In genomic region chr2:125221673-125222072, GRCm38 (mm10) we compare ENCODE assay signal across 34 mouse cellular contexts.
"Had no signal": no experiment of that assay in that cellular context is flagged by ENCODE, and none has a peak within 500 bp of the region (broad histone marks: within the 10 kb centered on the region; RNA-seq: fewer than 3 reads in every experiment).

No protein-coding gene starts in this region.

- H3K4me2 ChIP-seq: heart, embryonic 11.5 days; heart, embryonic 12.5 days; heart, embryonic 13.5 days; heart, embryonic 15.5 days; hindbrain, embryonic 12.5 days; hindbrain, embryonic 13.5 days; hindbrain, embryonic 14.5 days; hindbrain, embryonic 15.5 days; intestine, embryonic 15.5 days; kidney, embryonic 15.5 days had no signal

- DNase-seq: heart, postnatal 10 days; heart, postnatal 14 days; heart, postnatal 36 days; heart, postnatal 4 days; kidney, adult 11 months; kidney, adult 18-20 months; kidney, adult 2 months; kidney, adult 8-10 months; kidney, adult 9 months; kidney, postnatal 10 days; kidney, postnatal 14 days; kidney, postnatal 25 days; kidney, postnatal 36 days; layer of hippocampus, adult 9-11 months; layer of hippocampus, postnatal 36 days had no signal

- H3K36me3 ChIP-seq: heart, embryonic 10.5 days; heart, embryonic 12.5 days; heart, embryonic 13.5 days; heart, embryonic 15.5 days; hindbrain, embryonic 10.5 days; hindbrain, embryonic 12.5 days; hindbrain, embryonic 13.5 days; hindbrain, embryonic 15.5 days; intestine, embryonic 15.5 days; kidney, embryonic 15.5 days had no signal

- H3K27ac ChIP-seq: heart, embryonic 10.5 days; heart, embryonic 13.5 days; heart, embryonic 15.5 days; hindbrain, embryonic 10.5 days; hindbrain, embryonic 12.5 days; hindbrain, embryonic 13.5 days; hindbrain, embryonic 14.5 days; hindbrain, embryonic 15.5 days; hindbrain, postnatal 0 days; intestine, embryonic 15.5 days; kidney, embryonic 15.5 days; kidney, postnatal 0 days; layer of hippocampus, adult 2 months had no signal

- H3K4me3 ChIP-seq: heart, embryonic 10.5 days; heart, embryonic 12.5 days; heart, embryonic 13.5 days; heart, embryonic 15.5 days; hindbrain, embryonic 10.5 days; hindbrain, embryonic 12.5 days; hindbrain, embryonic 13.5 days; hindbrain, embryonic 15.5 days; intestine, embryonic 15.5 days; kidney, embryonic 15.5 days; layer of hippocampus, adult 2 months had no signal

- H3K9me3 ChIP-seq: heart, embryonic 10.5 days; heart, embryonic 12.5 days; heart, embryonic 13.5 days; heart, embryonic 15.5 days; hindbrain, embryonic 10.5 days; hindbrain, embryonic 12.5 days; hindbrain, embryonic 13.5 days; hindbrain, embryonic 15.5 days; intestine, embryonic 15.5 days; kidney, embryonic 15.5 days had no signal

- H3K9ac ChIP-seq: heart, embryonic 12.5 days; heart, embryonic 13.5 days; heart, embryonic 15.5 days; hindbrain, embryonic 12.5 days; hindbrain, embryonic 13.5 days; hindbrain, embryonic 14.5 days; hindbrain, embryonic 15.5 days; intestine, embryonic 15.5 days; kidney, embryonic 15.5 days had no signal

- H3K27me3 ChIP-seq: heart, embryonic 12.5 days; heart, embryonic 13.5 days; heart, embryonic 15.5 days; hindbrain, embryonic 12.5 days; hindbrain, embryonic 13.5 days; hindbrain, embryonic 15.5 days; intestine, embryonic 15.5 days; kidney, embryonic 15.5 days had no signal

- ATAC-seq: hindbrain, embryonic 16.5 days; hindbrain, postnatal 0 days; inflammation-experienced regulatory T-cells, adult 6 months; intestine, embryonic 15.5 days; intestine, embryonic 16.5 days; intestine, postnatal 0 days had no signal

- H3K4me1 ChIP-seq: heart, embryonic 10.5 days; heart, embryonic 15.5 days; hindbrain, embryonic 10.5 days; hindbrain, embryonic 12.5 days; hindbrain, embryonic 13.5 days; hindbrain, embryonic 15.5 days; intestine, embryonic 15.5 days; kidney, embryonic 15.5 days had no signal
